Mouse (Mus musculus) CD4-positive, CD25-positive, alpha-beta regulatory T cell, adult 4 months (primary cell): Measurements from ENCODE around the gene Ptprt. TPM values are rescaled to one million over a fixed set of nuclear protein-coding genes. Genes with fewer than 3 reads are reported as not detected.

Experiments
- ATAC-seq: one replicate; pipeline ENCODE4 v1.8.0; 2017
- polyA plus RNA-seq, 2 experiments: library from polyadenylated mRNA; unstranded; fragments of 100-300 nt; shearing (Covaris generic); gene quantifications; one replicate each; pipeline ENCODE4 v1.2.1; 2017

The Ptprt gene
- polyA plus RNA-seq, 2 experiments from 2014 or later = not detected

- ATAC-seq = no peak
Observed at GRCm38 (mm10) chr2:162581651-162582050, 79.3 kb downstream of the Ptprt start.

- no peak for ATAC-seq
Observed at GRCm38 (mm10) chr2:162577819-162578218, 83.1 kb downstream of the Ptprt start.

DNA sequence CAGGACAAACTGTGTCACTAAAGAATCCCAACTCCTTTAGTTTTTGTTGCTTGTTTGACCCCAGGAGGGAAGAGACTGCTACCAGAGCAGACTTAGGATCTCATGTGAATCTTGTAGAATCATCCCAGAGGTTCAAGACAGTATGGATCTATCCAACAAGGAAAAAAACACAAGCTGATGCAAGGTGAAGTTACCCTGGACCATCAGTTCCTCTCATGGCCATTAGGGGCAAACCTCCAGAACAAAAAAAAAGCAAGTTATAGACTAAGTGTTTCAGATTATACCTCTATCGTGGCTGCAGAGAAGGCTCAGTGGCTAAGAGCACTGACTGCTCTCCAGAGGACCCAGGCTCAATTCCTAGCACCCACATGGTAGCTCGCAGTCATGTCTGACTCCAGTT is 88.1 kb downstream of the Ptprt start:
- no peak for ATAC-seq

DNA sequence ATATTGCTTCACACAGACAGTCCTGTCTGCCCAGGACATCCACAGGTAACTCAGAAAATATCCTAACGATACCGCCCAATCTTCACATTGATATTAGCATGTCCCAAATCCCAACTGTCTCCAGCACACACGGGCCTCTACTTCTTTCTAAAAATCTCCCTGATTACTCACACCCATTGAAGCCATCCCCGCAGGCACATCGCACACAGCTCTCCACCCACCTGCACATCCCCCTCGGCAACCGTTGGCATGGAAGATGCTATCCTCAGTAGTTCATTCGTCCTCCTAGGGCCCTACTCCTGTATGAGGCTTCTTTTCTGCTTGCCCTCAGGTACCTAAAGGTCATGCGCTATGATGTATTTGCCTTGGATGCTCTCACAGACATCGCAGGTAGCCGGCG is 89.9 kb downstream of the Ptprt start:
- ATAC-seq = no peak

DNA sequence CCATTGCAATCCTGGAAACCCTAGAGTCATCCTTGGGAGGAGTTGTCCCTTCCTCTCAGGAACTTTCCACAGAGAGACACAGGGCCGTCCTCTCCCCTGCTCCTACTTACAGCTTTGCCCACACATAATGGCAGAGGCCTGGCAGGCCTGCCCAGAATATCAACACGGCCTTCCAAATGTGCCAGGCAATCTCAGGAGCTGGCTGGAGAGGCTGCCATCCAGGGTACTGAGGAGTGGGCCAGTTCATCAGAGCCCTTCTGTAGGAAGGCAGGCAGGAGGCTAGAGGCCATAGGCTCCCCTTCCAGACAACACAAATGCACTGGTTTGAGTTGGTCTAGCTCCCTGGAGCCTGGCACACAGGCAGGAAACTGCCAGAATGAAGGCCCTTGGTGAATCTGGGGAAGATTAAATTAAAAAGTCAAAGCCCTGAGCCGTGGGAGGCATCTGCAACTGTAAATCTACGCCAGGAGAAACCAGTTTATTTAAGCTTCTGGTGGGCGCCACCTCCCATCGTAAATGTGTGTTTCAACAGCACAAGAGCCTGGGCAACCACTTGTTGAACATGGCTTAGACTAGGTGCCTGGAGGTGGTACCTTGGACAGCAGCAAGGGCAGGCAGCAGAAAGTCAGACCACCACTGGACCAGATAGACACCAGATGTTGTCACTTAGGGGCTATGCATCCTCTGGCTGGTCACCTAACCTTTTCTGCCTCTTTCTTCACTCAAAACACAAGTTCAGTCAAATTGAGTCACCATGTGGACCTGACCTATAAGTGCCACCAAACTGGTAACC is 92.4 kb downstream of the Ptprt start:
- no peak for ATAC-seq

DNA sequence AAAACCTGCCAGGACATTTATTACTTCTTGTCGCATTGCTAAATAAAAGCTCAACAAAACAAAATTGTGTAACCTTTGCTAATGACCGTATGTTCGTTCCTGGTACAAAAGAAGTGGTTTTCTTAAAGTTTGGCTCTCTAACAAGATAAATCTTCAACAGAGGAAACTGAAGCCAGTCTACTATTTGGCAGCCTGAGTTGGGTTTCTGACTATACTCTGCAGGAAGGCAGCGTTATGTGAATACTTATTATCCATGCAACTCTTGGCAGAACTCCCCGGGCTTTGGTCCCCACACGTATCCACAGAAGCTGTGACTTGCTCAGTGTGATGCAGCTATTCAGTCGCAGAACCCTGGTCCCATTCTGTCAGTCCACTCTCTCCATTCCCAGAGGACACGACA is 112.6 kb downstream of the Ptprt start:
- no peak for ATAC-seq

- ATAC-seq = no peak
Observed at GRCm38 (mm10) chr2:162531638-162532037, 129.3 kb downstream of the Ptprt start.

DNA sequence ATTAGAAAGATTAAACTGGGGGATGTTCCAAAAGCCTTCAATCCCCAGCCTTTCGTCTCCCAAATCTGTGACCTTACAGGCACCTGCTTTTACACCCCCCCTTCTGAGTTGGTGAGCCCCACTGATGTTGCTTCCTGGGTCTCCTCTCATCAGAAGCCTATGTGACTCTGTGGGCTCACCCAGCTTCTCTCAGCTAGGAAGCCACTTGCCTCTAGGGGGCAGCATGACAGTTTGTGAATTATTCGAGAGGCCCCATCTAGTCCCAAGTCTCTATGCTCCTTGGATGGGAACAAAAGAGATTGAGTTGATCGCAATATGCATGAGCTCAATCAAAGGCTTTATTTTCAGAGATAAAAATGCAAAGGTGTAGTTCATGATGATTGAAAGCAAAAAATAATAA is 132.0 kb downstream of the Ptprt start:
- no peak for ATAC-seq

GRCm38 (mm10) chr2:162515993-162516392 is 145.0 kb downstream of the Ptprt start:
- no peak for ATAC-seq

DNA sequence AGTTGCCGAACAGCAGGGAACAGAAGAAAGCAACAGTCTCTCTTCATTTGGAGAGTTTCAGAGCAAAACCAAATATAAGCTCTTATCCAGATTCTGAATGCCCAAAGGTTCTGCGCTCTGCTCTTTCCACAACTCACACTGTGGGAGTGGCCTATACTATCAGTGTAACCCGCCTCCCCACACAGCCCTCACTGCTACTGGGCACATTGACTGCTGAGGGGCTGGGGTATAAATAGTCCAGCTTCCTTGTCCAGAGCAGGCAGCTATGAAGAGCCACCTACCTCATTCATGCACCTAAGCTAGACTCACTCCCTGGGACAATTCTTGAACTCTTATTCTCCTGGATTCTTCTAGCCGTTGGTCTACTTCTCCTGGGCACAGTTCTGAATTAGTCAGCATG is 147.9 kb downstream of the Ptprt start:
- ATAC-seq = no peak

GRCm38 (mm10) chr2:162512094-162512493 is 148.9 kb downstream of the Ptprt start:
- no peak for ATAC-seq

DNA sequence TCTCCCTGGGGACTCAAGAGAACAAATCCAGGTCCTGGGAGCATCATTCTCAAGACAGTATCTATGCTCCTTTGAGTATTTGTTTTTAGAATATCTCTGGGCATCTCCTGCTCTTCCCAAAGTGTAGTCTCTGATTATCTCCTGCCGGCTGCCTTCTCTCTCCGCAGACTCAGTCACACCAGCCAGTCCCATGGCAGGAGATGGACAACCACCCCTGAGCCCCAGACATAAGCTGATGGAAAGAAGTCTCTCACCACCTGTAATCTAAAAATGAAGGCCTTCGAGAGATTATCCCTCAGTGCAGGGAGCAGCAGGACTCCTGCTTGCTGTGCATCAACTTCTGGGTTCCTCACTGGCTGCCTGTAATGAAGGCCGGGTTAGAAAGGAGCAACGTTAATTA is 151.9 kb downstream of the Ptprt start:
- ATAC-seq = no peak

DNA sequence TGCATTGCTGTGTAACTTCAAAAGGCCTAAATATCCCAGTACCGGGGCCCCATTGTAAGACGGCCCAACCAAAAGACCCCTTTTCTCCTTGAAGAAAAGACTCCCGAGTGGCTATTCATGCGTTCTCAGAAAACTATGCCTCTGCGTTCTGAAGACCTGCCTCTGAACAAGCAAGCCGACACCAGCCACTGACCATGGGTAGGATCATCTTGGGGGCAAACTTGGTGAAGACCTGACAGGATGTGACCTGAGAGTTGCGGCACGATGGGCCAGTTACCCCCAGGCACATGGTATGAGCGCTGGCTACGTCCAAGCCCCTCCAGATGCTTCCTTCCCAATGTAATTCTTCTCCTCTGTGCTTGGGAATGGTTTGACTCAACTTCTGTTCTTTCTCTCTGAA is 153.3 kb downstream of the Ptprt start:
- no peak for ATAC-seq

GRCm38 (mm10) chr2:162504850-162505249 is 156.1 kb downstream of the Ptprt start:
- no peak for ATAC-seq

DNA sequence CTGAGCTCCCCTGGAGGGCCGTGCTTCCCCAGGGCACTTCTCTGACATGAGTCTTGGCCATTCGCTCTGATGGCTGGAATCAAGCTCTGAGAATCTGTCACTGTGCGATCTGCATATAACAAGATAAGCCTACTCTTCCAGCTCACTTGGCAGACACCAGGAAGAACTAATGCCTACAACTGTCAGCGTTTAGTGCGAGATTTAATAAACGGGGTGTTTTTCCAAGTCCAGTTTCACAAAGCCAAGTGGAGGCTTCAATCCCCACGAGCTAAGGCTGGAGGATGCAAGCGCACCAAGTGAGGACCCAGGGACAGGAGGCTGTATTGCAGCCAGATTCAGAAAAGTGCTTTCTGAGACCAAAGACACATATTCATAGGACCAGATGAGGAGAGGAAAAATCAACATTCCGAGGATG is 161.4 kb downstream of the Ptprt start:
- ATAC-seq = no peak

DNA sequence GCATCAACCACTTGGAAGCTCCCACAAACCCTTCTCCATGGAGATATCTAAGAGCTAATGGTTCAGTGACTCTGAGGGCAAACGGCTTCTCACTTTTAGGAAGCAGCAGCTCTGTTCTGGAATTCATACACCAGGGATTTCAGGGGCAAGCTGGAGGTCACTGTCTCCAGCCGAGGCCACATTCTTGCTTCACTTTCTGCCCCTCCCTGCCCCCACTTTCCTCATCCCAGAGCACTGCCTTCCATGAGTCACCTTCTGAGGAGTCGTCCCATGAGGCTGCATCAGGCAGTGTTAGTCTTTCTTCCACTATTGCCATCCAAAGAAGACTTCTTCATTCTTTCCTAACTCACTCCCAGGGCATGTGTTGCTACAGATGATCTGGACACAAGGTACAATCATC is 162.8 kb downstream of the Ptprt start:
- ATAC-seq = no peak

DNA sequence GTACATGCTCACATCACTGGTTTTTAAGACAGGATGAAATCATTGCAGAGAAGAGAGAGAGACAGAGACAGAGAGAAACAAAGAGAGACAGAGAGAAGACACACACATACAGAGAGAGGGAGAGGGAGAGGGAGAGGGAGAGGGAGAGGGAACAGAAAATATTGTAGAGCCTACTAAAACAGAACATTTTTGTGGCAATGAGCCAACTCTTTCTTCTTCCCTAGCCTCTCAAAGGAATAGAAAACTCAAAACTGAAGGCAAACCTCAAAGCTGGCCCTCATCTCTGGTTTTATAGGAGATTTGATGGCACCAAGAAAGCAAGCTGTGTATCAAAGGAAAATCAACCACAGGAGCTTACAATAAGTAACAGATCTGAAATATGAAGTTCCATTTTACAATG is 176.9 kb downstream of the Ptprt start:
- ATAC-seq = no peak

DNA sequence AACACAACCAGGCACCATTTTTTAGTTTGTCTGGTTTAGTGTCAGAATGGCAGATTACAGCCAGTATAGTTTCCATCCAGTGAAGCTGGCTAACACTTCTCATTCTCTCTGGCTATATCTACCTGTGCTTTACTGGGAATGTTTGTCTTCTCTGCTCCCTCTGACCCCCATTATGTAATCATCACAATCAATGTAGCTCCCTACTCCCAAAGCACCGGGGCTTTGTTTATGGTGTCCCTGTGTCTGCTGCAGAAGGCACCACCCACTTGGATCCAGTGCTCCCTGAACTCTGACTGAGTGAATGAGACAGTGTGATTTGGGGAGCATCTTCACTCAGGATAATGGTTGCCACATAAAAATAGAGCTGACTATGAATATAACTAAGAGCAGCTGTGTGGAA is 217.8 kb downstream of the Ptprt start:
- ATAC-seq = no peak

DNA sequence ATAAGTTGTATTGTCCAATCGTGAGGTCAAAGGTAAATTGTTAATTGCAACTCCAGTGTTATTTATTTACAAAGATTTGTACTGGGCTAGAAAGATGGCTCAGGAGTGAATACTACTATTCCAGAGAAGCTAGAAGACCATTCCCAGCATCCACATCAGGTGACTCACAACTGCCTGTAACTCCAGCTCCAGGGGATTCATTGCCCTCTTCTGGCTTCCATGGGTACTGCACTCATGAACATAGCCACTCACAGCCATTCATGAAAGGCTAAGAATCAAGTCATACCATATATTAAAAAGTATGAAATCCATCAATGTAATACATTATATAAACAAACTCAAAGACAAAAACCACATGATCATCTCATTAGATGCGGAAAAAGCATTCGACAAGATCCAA is 224.3 kb downstream of the Ptprt start:
- ATAC-seq = no peak

- ATAC-seq = no peak
Observed at GRCm38 (mm10) chr2:162430171-162430570, 230.8 kb downstream of the Ptprt start.

DNA sequence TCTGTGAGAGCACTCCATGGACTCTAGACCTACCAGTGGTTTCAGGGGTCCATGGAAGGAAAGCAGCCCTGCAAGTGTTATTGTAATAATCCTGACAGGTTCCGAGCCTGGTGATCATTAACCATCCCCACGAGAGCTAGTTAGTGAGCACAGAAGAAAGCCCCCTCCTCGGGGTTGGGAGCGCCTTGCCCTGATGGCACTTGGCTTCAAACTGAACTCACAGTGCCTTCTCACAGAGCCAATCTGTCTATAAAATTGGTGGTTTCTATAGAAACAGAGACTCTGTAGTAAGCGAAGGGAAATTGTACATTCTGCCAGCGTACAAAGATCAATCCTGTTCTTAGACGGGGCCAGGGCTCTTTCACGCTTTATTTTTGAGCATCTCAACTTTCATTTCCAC is 234.8 kb downstream of the Ptprt start:
- ATAC-seq = no peak

- ATAC-seq = no peak
Observed at GRCm38 (mm10) chr2:162418181-162418580, 242.8 kb downstream of the Ptprt start.

GRCm38 (mm10) chr2:162413073-162413812 is 247.7 kb downstream of the Ptprt start:
- ATAC-seq = no peak

- ATAC-seq = no peak
Observed at GRCm38 (mm10) chr2:162411014-162411413, 249.9 kb downstream of the Ptprt start.
